ENCODE assay signal across 20 mouse cellular contexts in genomic region chr15:67823226-67823625, GRCm38 (mm10).
A peak's percentile ranks its signal among the peaks of the same experiment; 100 is the strongest.
DNase-seq lines count a peak whose midpoint lies in the region; ATAC-seq and TF ChIP-seq lines count a peak whose summit lies in the region.
"Had no signal": no experiment of that assay in that cellular context is flagged by ENCODE, and none has a peak within 500 bp of the region (broad histone marks: within the 10 kb centered on the region; RNA-seq: fewer than 3 reads in every experiment).

No protein-coding gene starts in this region.

- H3K27me3 ChIP-seq in hindbrain, embryonic 14.5 days (ENCODE audit: control insufficient read depth, insufficient read depth, low read length) = no peaks in the 10 kb centered on the region
- no peaks in the 10 kb centered on the region for H3K27me3 ChIP-seq in hindbrain, embryonic 16.5 days (replicated peaks; ENCODE audit: control insufficient read depth, insufficient read depth, low read length)
- no peaks in the 10 kb centered on the region for H3K27me3 ChIP-seq in midbrain, postnatal 0 days (ENCODE audit: insufficient read depth, low read length)
- no peaks in the 10 kb centered on the region for H3K27me3 ChIP-seq in midbrain, embryonic 16.5 days (ENCODE audit: control insufficient read depth, insufficient read depth, low read depth, low read length)
- H3K27me3 ChIP-seq in heart, adult 2 months (ENCODE audit: control insufficient read depth, insufficient read depth, low read length) = no peaks in the 10 kb centered on the region
- H3K27me3 ChIP-seq: embryonic facial prominence, embryonic 12.5 days; forebrain, embryonic 15.5 days; hindbrain, embryonic 12.5 days had no signal

- no peaks in the 10 kb centered on the region for H3K4me1 ChIP-seq in hindbrain, embryonic 14.5 days (replicated peaks; ENCODE audit: control insufficient read depth, insufficient read depth, low read length)
- H3K4me1 ChIP-seq in hindbrain, embryonic 16.5 days (ENCODE audit: control insufficient read depth, insufficient read depth, low read depth, low read length) = no peaks in the 10 kb centered on the region
- no peaks in the 10 kb centered on the region for H3K4me1 ChIP-seq in midbrain, postnatal 0 days (ENCODE audit: insufficient read depth, low read length)
- no peaks in the 10 kb centered on the region for H3K4me1 ChIP-seq in midbrain, embryonic 16.5 days (ENCODE audit: control insufficient read depth, insufficient read depth, low read length)
- H3K4me1 ChIP-seq in heart, adult 2 months (ENCODE audit: control insufficient read depth, insufficient read depth, low read length) = no peaks in the 10 kb centered on the region
- H3K4me1 ChIP-seq: embryonic facial prominence, embryonic 12.5 days; forebrain, embryonic 15.5 days; heart, embryonic 10.5 days; hindbrain, embryonic 12.5 days had no signal

- no peak overlapping the region for H3K27ac ChIP-seq in hindbrain, embryonic 14.5 days
- no peak overlapping the region for H3K27ac ChIP-seq in hindbrain, embryonic 16.5 days (ENCODE audit: low read depth, low read length)
- H3K27ac ChIP-seq in midbrain, postnatal 0 days (ENCODE audit: low read depth, low read length) = no peak overlapping the region
- H3K27ac ChIP-seq in midbrain, embryonic 16.5 days (ENCODE audit: low read length) = no peak overlapping the region
- no peak overlapping the region for H3K27ac ChIP-seq in heart, adult 2 months
- H3K27ac ChIP-seq: embryonic facial prominence, embryonic 12.5 days; forebrain, embryonic 15.5 days; heart, embryonic 10.5 days; hindbrain, embryonic 12.5 days had no signal

- peak; percentile 31; the same call in 1 of the 2 replicates for ATAC-seq in hindbrain, embryonic 14.5 days (ENCODE audit: low FRiP score)
- no peak for ATAC-seq in hindbrain, embryonic 16.5 days
- no peak for ATAC-seq in midbrain, postnatal 0 days (ENCODE audit: low FRiP score)
- no peak for ATAC-seq in midbrain, embryonic 16.5 days
- ATAC-seq: forebrain, embryonic 15.5 days; inflammation-experienced regulatory T-cells, adult 6 months; intestine, postnatal 0 days had no signal

- no peak overlapping the region for H3K4me2 ChIP-seq in hindbrain, embryonic 14.5 days (replicated peaks)
- no peak overlapping the region for H3K4me2 ChIP-seq in hindbrain, embryonic 16.5 days (ENCODE audit: low read length)
- H3K4me2 ChIP-seq in midbrain, postnatal 0 days (ENCODE audit: low read depth, low read length, poor library complexity, severe bottlenecking) = no peak overlapping the region
- H3K4me2 ChIP-seq in midbrain, embryonic 16.5 days (ENCODE audit: low read length) = no peak overlapping the region
- H3K4me2 ChIP-seq: embryonic facial prominence, embryonic 12.5 days; forebrain, embryonic 15.5 days; hindbrain, embryonic 12.5 days had no signal

- no peaks in the 10 kb centered on the region for H3K36me3 ChIP-seq in hindbrain, embryonic 14.5 days (replicated peaks; ENCODE audit: control insufficient read depth, insufficient read depth)
- H3K36me3 ChIP-seq in hindbrain, embryonic 16.5 days (ENCODE audit: control insufficient read depth, insufficient read depth, low read length) = no peaks in the 10 kb centered on the region
- no peaks in the 10 kb centered on the region for H3K36me3 ChIP-seq in midbrain, postnatal 0 days (ENCODE audit: insufficient read depth, low read length)
- H3K36me3 ChIP-seq in midbrain, embryonic 16.5 days (ENCODE audit: control insufficient read depth, insufficient read depth, low read length) = no peaks in the 10 kb centered on the region
- H3K36me3 ChIP-seq in heart, adult 2 months (ENCODE audit: control insufficient read depth, insufficient read depth, low read length) = no peaks in the 10 kb centered on the region
- H3K36me3 ChIP-seq: embryonic facial prominence, embryonic 12.5 days; forebrain, embryonic 15.5 days; heart, embryonic 10.5 days; hindbrain, embryonic 12.5 days had no signal

- DNase-seq in cerebellum, adult 11-12 months = peak; percentile 1
- no peak for DNase-seq in cerebellum, adult 8-10 months
- peak; percentile 39 for DNase-seq in hindbrain, embryonic 14.5 days (ENCODE audit: low spot score)
- DNase-seq in midbrain, postnatal 0 days (ENCODE audit: low spot score) = peak; percentile 28
- DNase-seq in Muller cell, postnatal 12 days (ENCODE audit: inconsistent ontology term) = peak; percentile 9
- no peak for DNase-seq in heart, adult 2 months
- DNase-seq: adrenal gland, adult 8-10 months; adrenal gland, postnatal 36 days; gastrocnemius, postnatal 36 days; heart, adult 11 months; heart, postnatal 10 days; heart, postnatal 4 days had no signal

- no peaks in the 10 kb centered on the region for H3K79me2 ChIP-seq in heart, adult 2 months (replicated peaks; ENCODE audit: control insufficient read depth, insufficient read depth, low read length)

- intact Hi-C loops in heart, adult 2 months (cut with DNase I) = no loop called here

- no peak for TF ChIP-seq POLR2A in heart, adult 2 months (IDR thresholded peaks at IDR 0.05; ENCODE audit: insufficient read depth, low read depth, low read length)

- H3K9ac ChIP-seq in hindbrain, embryonic 14.5 days = no peak overlapping the region
- no peak overlapping the region for H3K9ac ChIP-seq in hindbrain, embryonic 16.5 days (ENCODE audit: low read depth, low read length)
- no peak overlapping the region for H3K9ac ChIP-seq in midbrain, postnatal 0 days (replicated peaks; ENCODE audit: low read length, poor library complexity, severe bottlenecking)
- H3K9ac ChIP-seq in midbrain, embryonic 16.5 days (ENCODE audit: low read depth, low read length) = no peak overlapping the region
- no peak overlapping the region for H3K9ac ChIP-seq in heart, adult 2 months (ENCODE audit: low read depth, low read length)
- H3K9ac ChIP-seq: embryonic facial prominence, embryonic 12.5 days; forebrain, embryonic 15.5 days; hindbrain, embryonic 12.5 days had no signal

- no peaks in the 10 kb centered on the region for H3K9me3 ChIP-seq in hindbrain, embryonic 14.5 days (ENCODE audit: control insufficient read depth, low read length)
- H3K9me3 ChIP-seq in hindbrain, embryonic 16.5 days (ENCODE audit: control insufficient read depth, low read length) = no peaks in the 10 kb centered on the region
- no peaks in the 10 kb centered on the region for H3K9me3 ChIP-seq in midbrain, postnatal 0 days (ENCODE audit: low read length)
- H3K9me3 ChIP-seq in midbrain, embryonic 16.5 days (replicated peaks; ENCODE audit: control insufficient read depth, low read length, poor library complexity, severe bottlenecking) = no peaks in the 10 kb centered on the region
- H3K9me3 ChIP-seq: embryonic facial prominence, embryonic 12.5 days; forebrain, embryonic 15.5 days; heart, embryonic 10.5 days; hindbrain, embryonic 12.5 days had no signal

- WGBS in hindbrain, embryonic 14.5 days = 64% methylated on average over 3 of the region's 3 CpGs
- WGBS in hindbrain, embryonic 16.5 days = 55% methylated on average over 3 of the region's 3 CpGs
- 61% methylated on average over 3 of the region's 3 CpGs for WGBS in midbrain, postnatal 0 days
- WGBS in midbrain, embryonic 16.5 days = 70% methylated on average over 3 of the region's 3 CpGs
- WGBS in heart, adult 2 months = 49% methylated on average over 3 of the region's 3 CpGs

- TF ChIP-seq EP300 in heart, adult 2 months (IDR thresholded peaks at IDR 0.05; ENCODE audit: insufficient read depth, low read depth, low read length) = no peak

- H3K4me3 ChIP-seq in hindbrain, embryonic 14.5 days (replicated peaks; ENCODE audit: low read length) = no peak overlapping the region
- no peak overlapping the region for H3K4me3 ChIP-seq in hindbrain, embryonic 16.5 days (ENCODE audit: low read length)
- no peak overlapping the region for H3K4me3 ChIP-seq in midbrain, postnatal 0 days (ENCODE audit: low read depth, low read length)
- no peak overlapping the region for H3K4me3 ChIP-seq in midbrain, embryonic 16.5 days (ENCODE audit: low read depth, low read length)
- no peak overlapping the region for H3K4me3 ChIP-seq in heart, adult 2 months
- H3K4me3 ChIP-seq: embryonic facial prominence, embryonic 12.5 days; forebrain, embryonic 15.5 days; heart, embryonic 10.5 days; hindbrain, embryonic 12.5 days had no signal

- TF ChIP-seq CTCF in midbrain, postnatal 0 days (IDR thresholded peaks at IDR 0.05) = no peak
- no peak for TF ChIP-seq CTCF in heart, adult 2 months (IDR thresholded peaks at IDR 0.05)

Comparison
In these comparisons a context has a peak if more than half of its experiments do, and no peak if none do; other contexts are left out.
1. DNase-seq: peak in cerebellum, adult 11-12 months (single experiment), hindbrain, embryonic 14.5 days (single experiment), midbrain, postnatal 0 days (single experiment) and Muller cell, postnatal 12 days (single experiment); none in cerebellum, adult 8-10 months (single experiment) and heart, adult 2 months (0 of 2).